Mouse (Mus musculus): ENCODE results near the gene Exoc8. TPM values are rescaled to one million over a fixed set of nuclear protein-coding genes. Genes with fewer than 3 reads are reported as not detected.

Exoc8 gene
- polyA plus RNA-seq (2012; ENCODE audit: low replicate concordance), result 8.4 and 10.4 TPM in 2 replicates

DNA sequence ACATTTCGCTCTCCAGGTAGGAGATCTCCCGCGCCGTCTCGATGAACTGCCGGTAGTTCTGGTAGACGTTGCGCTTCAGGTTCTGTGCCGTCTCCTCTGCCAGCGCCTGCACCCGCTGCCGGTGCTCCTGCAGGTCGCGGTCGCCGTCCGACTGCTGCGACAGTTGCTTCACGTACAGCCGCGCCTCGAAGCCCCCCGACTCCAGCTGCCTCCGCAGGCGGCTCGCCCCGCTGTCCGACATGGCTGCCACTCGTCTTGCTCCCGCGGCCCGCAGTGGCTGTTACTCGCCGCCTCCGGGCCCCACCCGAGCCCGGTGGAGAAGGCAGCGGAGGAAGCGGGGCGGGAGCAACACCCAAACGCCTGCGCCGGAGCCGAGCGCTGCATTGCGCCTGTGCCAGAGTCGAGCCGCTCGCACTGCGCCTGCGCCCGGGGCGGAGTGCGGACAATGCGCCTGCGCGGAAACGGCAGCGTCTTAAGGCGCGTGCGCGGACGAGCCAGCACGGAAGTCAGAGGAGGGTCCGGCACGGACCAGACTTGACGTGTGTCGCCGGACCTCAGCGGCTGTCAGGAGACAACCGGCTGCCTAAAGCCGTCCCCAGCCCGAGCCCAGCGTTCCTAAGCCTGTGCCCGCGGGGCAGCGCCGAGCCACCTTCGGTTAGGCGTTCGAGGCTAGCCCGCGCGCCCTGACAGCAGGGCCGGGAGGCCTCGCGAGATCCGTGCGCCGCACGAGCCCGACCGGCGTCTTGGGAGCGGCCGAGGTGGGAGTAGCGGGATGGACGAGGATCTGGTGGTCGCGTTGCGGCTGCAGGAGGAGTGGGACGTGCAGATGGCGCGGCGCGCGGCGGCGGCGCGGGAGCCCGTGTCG lies at the start of gene Exoc8, which contains the start of gene Sprtn:
Gene Exoc8, minus strand, starts transcription at position 320 of the 865 bp plus-strand sequence.
Gene Sprtn, plus strand, starts transcription at position 501 of the 865 bp plus-strand sequence.

DNA sequence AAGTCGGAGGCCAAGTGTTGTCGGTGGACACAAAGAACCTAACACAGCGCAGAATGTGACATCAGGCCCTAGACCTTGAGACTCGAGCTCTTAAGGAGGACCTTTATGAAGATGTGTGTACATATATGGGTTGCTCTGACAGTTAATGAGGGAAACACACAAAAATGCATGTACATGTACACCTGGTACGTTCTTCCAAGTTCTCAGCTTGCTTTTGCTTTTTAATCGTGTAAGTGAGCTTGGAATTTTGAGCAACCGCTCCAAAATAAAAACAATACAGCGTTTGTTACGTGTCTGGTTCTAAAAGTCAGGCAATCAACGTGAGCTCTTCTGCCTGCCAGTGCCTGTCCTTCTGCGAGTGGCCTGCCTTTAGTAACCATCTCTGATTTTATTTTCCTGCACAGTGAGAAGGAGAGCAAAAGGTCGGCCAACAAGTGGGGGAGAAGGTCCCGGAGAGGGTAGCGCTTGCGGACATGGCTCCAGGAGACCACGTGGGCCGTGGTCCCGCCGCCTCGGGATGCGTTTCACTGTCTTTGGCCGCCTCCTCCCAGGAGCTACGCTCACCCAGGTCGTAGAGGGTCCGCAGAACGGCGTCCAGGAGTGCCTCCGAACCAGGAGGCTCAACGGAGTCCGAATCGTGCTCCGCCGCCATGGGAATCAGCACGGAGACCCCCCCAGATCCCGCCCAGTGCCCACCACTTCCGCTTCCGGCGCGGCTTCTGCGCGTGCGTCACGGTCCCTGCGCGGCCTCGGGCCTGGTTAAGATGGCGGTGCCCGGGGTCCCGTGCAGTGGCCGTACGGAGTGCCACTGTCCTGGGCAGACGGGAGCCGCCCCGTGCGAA lies 35.0 kb downstream of the Exoc8 start, which contains the start of the genes Gnpat and 2810004N23Rik:
Gene Gnpat, plus strand, starts transcription at position 713 of the 842 bp plus-strand sequence.
Gene 2810004N23Rik, minus strand, starts transcription at position 800 of the 842 bp plus-strand sequence.

Other genes starting within 250 kb of the Exoc8 start
- 8.7 and 13.9 TPM in 2 replicates for gene 2310022B05Rik, start 234.3 kb downstream of the Exoc8 start, polyA plus RNA-seq (2012; ENCODE audit: low replicate concordance)
- 18.3 and 25.7 TPM in 2 replicates for gene Ttc13, start 175.7 kb downstream of the Exoc8 start, polyA plus RNA-seq (2012; ENCODE audit: low replicate concordance)
- 21.1 and 29.4 TPM in 2 replicates for gene Arv1, start 175.6 kb downstream of the Exoc8 start, polyA plus RNA-seq (2012; ENCODE audit: low replicate concordance)
- gene Fam89a, start 145.9 kb downstream of the Exoc8 start, polyA plus RNA-seq (2012; ENCODE audit: low replicate concordance), result 1.8 and 6.9 TPM in 2 replicates
- gene Trim67, start 104.6 kb downstream of the Exoc8 start, polyA plus RNA-seq (2012; ENCODE audit: low replicate concordance), result not detected in 2 replicates
- gene Gnpat, start 34.7 kb downstream of the Exoc8 start, polyA plus RNA-seq (2012; ENCODE audit: low replicate concordance), result 42.4 and 52.0 TPM in 2 replicates
- 7.6 and 16.2 TPM in 2 replicates for gene 2810004N23Rik, start 34.6 kb downstream of the Exoc8 start, polyA plus RNA-seq (2012; ENCODE audit: low replicate concordance)
- 5.8 and 12.3 TPM in 2 replicates for gene Sprtn, start 181 bp upstream of the Exoc8 start, polyA plus RNA-seq (2012; ENCODE audit: low replicate concordance)
- gene Egln1, start 51.6 kb upstream of the Exoc8 start, polyA plus RNA-seq (2012; ENCODE audit: low replicate concordance), result 12.1 and 23.5 TPM in 2 replicates
- 16.4 and 18.4 TPM in 2 replicates for gene Tsnax, start 115.3 kb upstream of the Exoc8 start, polyA plus RNA-seq (2012; ENCODE audit: low replicate concordance)
- 1.2 and 2.1 TPM in 2 replicates for gene Disc1, start 156.5 kb upstream of the Exoc8 start, polyA plus RNA-seq (2012; ENCODE audit: low replicate concordance)